Mouse (Mus musculus) heart, adult 18-20 months (tissue): ENCODE data around the gene Cd19. TPM values are rescaled to one million over a fixed set of nuclear protein-coding genes. Genes with fewer than 3 reads are reported as not detected.

Source experiments
- DNase-seq, 2 experiments: peaks; one replicate each; pipeline ENCODE4 v3.0.0; 2021 to 2022; ENCODE audit warnings: mixed read lengths in 1 of 2
- long read RNA-seq, 2 experiments: library from polyadenylated mRNA; stranded (forward); transcript quantifications; one replicate each; pipeline ENCODE4 v2.0.0; 2021
- total RNA-seq, 2 experiments: library from RNA; stranded (reverse); gene quantifications; 2 replicates each; pipeline ENCODE4 v1.2.3; 2021

The Cd19 gene
- 1 to 10 TPM in 1 of 2 experiments, under 1 TPM in 1; 0.32 to 4.2 TPM for total RNA-seq
- long read RNA-seq, experiment 1 = 0 reads
- long read RNA-seq, experiment 2, partial matches to known transcripts = 4 of 5 reads
- long read RNA-seq, experiment 2, other reads (novel, unspliced or antisense) = 1 of 5 reads

- DNase-seq = peak in 1 of 2 experiments; percentile 18
Measured at GRCm38 (mm10) chr7:126414725-126415124, at the start of gene Cd19. Gene Cd19 (minus strand): TSS chr7:126414889.

GRCm38 (mm10) chr7:126464121-126464520 is 49.4 kb upstream of the Cd19 start:
- peak in 1 of 2 experiments; percentile 33 for DNase-seq

GRCm38 (mm10) chr7:126463547-126463946 is 48.9 kb upstream of the Cd19 start:
- no peak for DNase-seq

- no peak for DNase-seq
Measured at GRCm38 (mm10) chr7:126463004-126463403, 48.3 kb upstream of the Cd19 start, which contains the start of gene Atp2a1. Gene Atp2a1 (minus strand): TSS chr7:126463108.

GRCm38 (mm10) chr7:126461626-126462025 is 46.9 kb upstream of the Cd19 start:
- no peak for DNase-seq

GRCm38 (mm10) chr7:126460623-126461399 is 46.1 kb upstream of the Cd19 start:
- DNase-seq = no peak

- DNase-seq = no peak
Measured at GRCm38 (mm10) chr7:126458844-126459618, 44.3 kb upstream of the Cd19 start.

GRCm38 (mm10) chr7:126458225-126458624 is 43.5 kb upstream of the Cd19 start:
- DNase-seq = no peak

GRCm38 (mm10) chr7:126456382-126457266 is 41.9 kb upstream of the Cd19 start:
- no peak for DNase-seq

- no peak for DNase-seq
Measured at GRCm38 (mm10) chr7:126455242-126455641, 40.6 kb upstream of the Cd19 start.

GRCm38 (mm10) chr7:126453861-126454260 is 39.2 kb upstream of the Cd19 start:
- no peak for DNase-seq

GRCm38 (mm10) chr7:126452244-126452643 is 37.6 kb upstream of the Cd19 start:
- no peak for DNase-seq

- DNase-seq = no peak
Measured at GRCm38 (mm10) chr7:126450641-126451040, 36.0 kb upstream of the Cd19 start.

GRCm38 (mm10) chr7:126449991-126450390 is 35.3 kb upstream of the Cd19 start:
- no peak for DNase-seq

- DNase-seq = no peak
Measured at GRCm38 (mm10) chr7:126448481-126448880, 33.8 kb upstream of the Cd19 start.

- no peak for DNase-seq
Measured at GRCm38 (mm10) chr7:126446217-126446616, 31.5 kb upstream of the Cd19 start.

- DNase-seq = no peak
Measured at GRCm38 (mm10) chr7:126445104-126445815, 30.6 kb upstream of the Cd19 start.

- no peak for DNase-seq
Measured at GRCm38 (mm10) chr7:126444536-126444935, 29.8 kb upstream of the Cd19 start.

GRCm38 (mm10) chr7:126443997-126444396 is 29.3 kb upstream of the Cd19 start:
- no peak for DNase-seq

GRCm38 (mm10) chr7:126440134-126440533 is 25.4 kb upstream of the Cd19 start:
- DNase-seq = no peak

- DNase-seq = peak; percentile 34 to 79
Measured at GRCm38 (mm10) chr7:126436851-126437250, 22.2 kb upstream of the Cd19 start.
